Mouse (Mus musculus): ENCODE measurements around the gene Fbxw7. TPM values are rescaled to one million over a fixed set of nuclear protein-coding genes. Genes with fewer than 3 reads are reported as not detected.

Fbxw7 gene
- polyA plus RNA-seq, 1 experiment from 2014 or later: 3.8 TPM

- no peaks in the 10 kb centered on the region for H3K36me3 ChIP-seq
- DNase-seq: no peak
- H3K27ac ChIP-seq: no peak overlapping the region
- no peaks in the 10 kb centered on the region for H3K4me1 ChIP-seq (replicated peaks)
- WGBS (ENCODE audit: insufficient replicate concordance): 65% methylated on average over 2 of the region's 2 CpGs
- H3K9me3 ChIP-seq (replicated peaks): no peaks in the 10 kb centered on the region
- H3K9ac ChIP-seq: no peak overlapping the region
- H3K4me2 ChIP-seq: no peak overlapping the region
- no peaks in the 10 kb centered on the region for H3K27me3 ChIP-seq
- no peak for ATAC-seq (ENCODE audit: low read depth)
- H3K4me3 ChIP-seq (replicated peaks): no peak overlapping the region
Measured at GRCm38 (mm10) chr3:84951698-84952097, 136.6 kb downstream of the Fbxw7 start.

GRCm38 (mm10) chr3:84952135-84952534 lies 137.1 kb downstream of the Fbxw7 start:
- no peak overlapping the region for H3K9ac ChIP-seq
- peak overlapping the region; percentile 13; the same call in 1 of the 2 replicates for H3K4me2 ChIP-seq
- H3K4me1 ChIP-seq (replicated peaks): no peaks in the 10 kb centered on the region
- H3K4me3 ChIP-seq (replicated peaks): no peak overlapping the region
- H3K27me3 ChIP-seq: no peaks in the 10 kb centered on the region
- ATAC-seq (ENCODE audit: low read depth) (0 out of 2 replicates have a peak, but pooled peaks have one; percentile 18), DNase-seq (no peak)
- no peak overlapping the region for H3K27ac ChIP-seq
- 69% methylated on average over 13 of the region's 13 CpGs for WGBS (ENCODE audit: insufficient replicate concordance)
- H3K9me3 ChIP-seq (replicated peaks): no peaks in the 10 kb centered on the region
- no peaks in the 10 kb centered on the region for H3K36me3 ChIP-seq

- Histone ChIP-seq H3K27me3 (no peaks in the 10 kb centered on the region), H3K4me2 (peak overlapping the region; percentile 13; the same call in 1 of the 2 replicates), H3K4me3 (replicated peaks) (no peak overlapping the region), H3K9ac (no peak overlapping the region), H3K36me3 (no peaks in the 10 kb centered on the region), H3K9me3 (replicated peaks) (no peaks in the 10 kb centered on the region), H3K27ac (no peak overlapping the region), H3K4me1 (replicated peaks) (no peaks in the 10 kb centered on the region)
- DNase-seq: no peak
- 73% methylated on average over 7 of the region's 7 CpGs for WGBS (ENCODE audit: insufficient replicate concordance)
- no peak for ATAC-seq (ENCODE audit: low read depth)
Measured at GRCm38 (mm10) chr3:84952585-84953187, 137.6 kb downstream of the Fbxw7 start.

GRCm38 (mm10) chr3:84955011-84955775 lies 140.1 kb downstream of the Fbxw7 start:
- no peaks in the 10 kb centered on the region for H3K4me1 ChIP-seq (replicated peaks)
- H3K4me2 ChIP-seq: no peak overlapping the region
- no peak overlapping the region for H3K9ac ChIP-seq
- H3K36me3 ChIP-seq: peaks cover 4% of the 10 kb centered on the region
- H3K27me3 ChIP-seq: no peaks in the 10 kb centered on the region
- H3K27ac ChIP-seq: no peak overlapping the region
- no peaks in the 10 kb centered on the region for H3K9me3 ChIP-seq (replicated peaks)
- DNase-seq (no peak), ATAC-seq (ENCODE audit: low read depth) (no peak)
- no peak overlapping the region for H3K4me3 ChIP-seq (replicated peaks)
- WGBS (ENCODE audit: insufficient replicate concordance): 87% methylated on average over 8 of the region's 8 CpGs

- Histone ChIP-seq H3K4me3 (replicated peaks) (no peak overlapping the region), H3K4me2 (no peak overlapping the region), H3K9ac (no peak overlapping the region), H3K27ac (no peak overlapping the region), H3K36me3 (peaks cover 6% of the 10 kb centered on the region), H3K27me3 (no peaks in the 10 kb centered on the region), H3K4me1 (replicated peaks) (no peaks in the 10 kb centered on the region), H3K9me3 (replicated peaks) (no peaks in the 10 kb centered on the region)
- 75% methylated on average over 4 of the region's 4 CpGs for WGBS (ENCODE audit: insufficient replicate concordance)
- DNase-seq (no peak), ATAC-seq (ENCODE audit: low read depth) (no peak)
Measured at GRCm38 (mm10) chr3:84955857-84956256, 140.8 kb downstream of the Fbxw7 start.

- ATAC-seq (ENCODE audit: low read depth) (no peak), DNase-seq (no peak)
- H3K36me3 ChIP-seq: peaks cover 25% of the 10 kb centered on the region
- H3K9me3 ChIP-seq (replicated peaks): no peaks in the 10 kb centered on the region
- no peaks in the 10 kb centered on the region for H3K4me1 ChIP-seq (replicated peaks)
- no peak overlapping the region for H3K9ac ChIP-seq
- 77% methylated on average over 5 of the region's 5 CpGs for WGBS (ENCODE audit: insufficient replicate concordance)
- H3K27ac ChIP-seq: no peak overlapping the region
- no peak overlapping the region for H3K4me3 ChIP-seq (replicated peaks)
- no peak overlapping the region for H3K4me2 ChIP-seq
- no peaks in the 10 kb centered on the region for H3K27me3 ChIP-seq
Measured at GRCm38 (mm10) chr3:84965156-84965555, 150.1 kb downstream of the Fbxw7 start.

GRCm38 (mm10) chr3:84967364-84967763 lies 152.3 kb downstream of the Fbxw7 start:
- 89% methylated on average over 4 of the region's 4 CpGs for WGBS (ENCODE audit: insufficient replicate concordance)
- Histone ChIP-seq H3K4me2 (no peak overlapping the region), H3K27ac (no peak overlapping the region), H3K9ac (no peak overlapping the region), H3K27me3 (no peaks in the 10 kb centered on the region), H3K36me3 (peaks cover 32% of the 10 kb centered on the region), H3K9me3 (replicated peaks) (no peaks in the 10 kb centered on the region), H3K4me1 (replicated peaks) (no peaks in the 10 kb centered on the region), H3K4me3 (replicated peaks) (no peak overlapping the region)
- ATAC-seq (ENCODE audit: low read depth) (no peak), DNase-seq (no peak)

- H3K4me3 ChIP-seq (replicated peaks): no peak overlapping the region
- no peak overlapping the region for H3K9ac ChIP-seq
- H3K36me3 ChIP-seq: peaks cover 51% of the 10 kb centered on the region
- H3K4me2 ChIP-seq: no peak overlapping the region
- H3K9me3 ChIP-seq (replicated peaks): no peaks in the 10 kb centered on the region
- no peak for DNase-seq
- no peaks in the 10 kb centered on the region for H3K4me1 ChIP-seq (replicated peaks)
- WGBS (ENCODE audit: insufficient replicate concordance): 72% methylated on average over 5 of the region's 5 CpGs
- no peak for ATAC-seq (ENCODE audit: low read depth)
- no peak overlapping the region for H3K27ac ChIP-seq
- H3K27me3 ChIP-seq: no peaks in the 10 kb centered on the region
Measured at GRCm38 (mm10) chr3:84971561-84971960, 156.5 kb downstream of the Fbxw7 start.

- Histone ChIP-seq H3K36me3 (peaks cover 51% of the 10 kb centered on the region), H3K27me3 (no peaks in the 10 kb centered on the region), H3K9me3 (replicated peaks) (no peaks in the 10 kb centered on the region), H3K4me1 (replicated peaks) (no peaks in the 10 kb centered on the region), H3K4me2 (no peak overlapping the region), H3K9ac (no peak overlapping the region), H3K4me3 (replicated peaks) (no peak overlapping the region), H3K27ac (no peak overlapping the region)
- no peak for DNase-seq
- no peak for ATAC-seq (ENCODE audit: low read depth)
- WGBS (ENCODE audit: insufficient replicate concordance): 82% methylated on average over 2 of the region's 2 CpGs
Measured at GRCm38 (mm10) chr3:84972881-84973280, 157.8 kb downstream of the Fbxw7 start.

GRCm38 (mm10) chr3:84974193-84974592 lies 159.1 kb downstream of the Fbxw7 start:
- no peak for DNase-seq
- Histone ChIP-seq H3K4me2 (no peak overlapping the region), H3K27ac (no peak overlapping the region), H3K36me3 (peaks cover 45% of the 10 kb centered on the region), H3K27me3 (no peaks in the 10 kb centered on the region), H3K9ac (no peak overlapping the region), H3K4me1 (replicated peaks) (no peaks in the 10 kb centered on the region), H3K4me3 (replicated peaks) (no peak overlapping the region), H3K9me3 (replicated peaks) (no peaks in the 10 kb centered on the region)
- no peak for ATAC-seq (ENCODE audit: low read depth)
- WGBS (ENCODE audit: insufficient replicate concordance): 88% methylated on average over 9 of the region's 9 CpGs

- Histone ChIP-seq H3K27me3 (no peaks in the 10 kb centered on the region), H3K4me2 (no peak overlapping the region), H3K4me3 (replicated peaks) (no peak overlapping the region), H3K9ac (no peak overlapping the region), H3K9me3 (replicated peaks) (no peaks in the 10 kb centered on the region), H3K36me3 (peaks cover 22% of the 10 kb centered on the region), H3K4me1 (replicated peaks) (no peaks in the 10 kb centered on the region), H3K27ac (no peak overlapping the region)
- ATAC-seq (ENCODE audit: low read depth) (no peak), DNase-seq (no peak)
- 89% methylated on average over 11 of the region's 11 CpGs for WGBS (ENCODE audit: insufficient replicate concordance)
Measured at GRCm38 (mm10) chr3:84978676-84979075, 163.6 kb downstream of the Fbxw7 start.

- H3K4me3 ChIP-seq (replicated peaks): no peak overlapping the region
- DNase-seq (no peak), ATAC-seq (ENCODE audit: low read depth) (no peak)
- no peak overlapping the region for H3K4me2 ChIP-seq
- H3K9ac ChIP-seq: no peak overlapping the region
- no peaks in the 10 kb centered on the region for H3K9me3 ChIP-seq (replicated peaks)
- H3K27me3 ChIP-seq: no peaks in the 10 kb centered on the region
- H3K27ac ChIP-seq: no peak overlapping the region
- H3K4me1 ChIP-seq (replicated peaks): no peaks in the 10 kb centered on the region
- H3K36me3 ChIP-seq: peaks cover 15% of the 10 kb centered on the region
- 85% methylated on average over 2 of the region's 2 CpGs for WGBS (ENCODE audit: insufficient replicate concordance)
Measured at GRCm38 (mm10) chr3:84980158-84980557, 165.1 kb downstream of the Fbxw7 start.
